Mouse (Mus musculus): ENCODE results near the gene Olfr1233.

The Olfr1233 gene

DNA sequence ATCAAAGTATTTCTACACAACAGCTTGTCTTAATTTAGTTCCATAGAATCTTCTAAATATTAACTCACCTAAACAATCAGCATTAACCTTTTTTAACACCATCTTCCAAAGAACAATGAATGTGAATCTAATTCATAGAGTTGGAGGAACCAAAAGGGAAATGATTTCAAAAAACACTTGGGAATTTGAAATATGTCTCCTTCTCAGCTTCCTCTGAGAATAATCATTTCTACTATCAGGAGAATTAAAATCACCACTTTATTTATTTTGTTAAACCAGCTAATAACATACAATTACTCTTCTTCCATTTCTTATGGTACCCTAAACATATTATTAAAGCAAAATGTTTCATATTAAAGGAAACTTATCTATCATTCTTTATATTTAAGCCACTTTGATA lies at the start of gene Olfr1233:
Gene Olfr1233 (minus strand): TSS at position 101 of the 400 bp plus-strand sequence.
- DNase-seq (ENCODE audit: low spot score): no peak

DNA sequence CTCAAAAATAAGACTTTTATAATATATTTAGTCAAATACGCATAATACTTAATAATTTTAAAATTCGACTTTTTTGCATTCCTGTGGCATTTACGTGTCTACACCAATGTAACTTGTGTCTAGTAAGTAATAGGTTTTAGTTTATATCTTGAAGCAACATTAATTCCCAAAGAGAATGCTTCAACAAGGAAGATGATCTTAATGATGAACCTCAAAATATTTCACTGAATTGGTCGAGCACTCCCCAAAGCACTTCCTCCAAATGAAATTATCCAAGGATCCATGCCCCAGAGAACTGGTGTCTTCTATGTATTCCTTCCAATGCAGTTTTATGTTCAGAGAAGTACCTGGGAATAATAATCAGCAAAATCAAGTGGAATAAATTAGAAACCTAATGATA lies 22.6 kb upstream of the Olfr1233 start, which contains the start of gene Olfr1234:
Gene Olfr1234 (minus strand): TSS at position 101 of the 400 bp plus-strand sequence.
- DNase-seq (ENCODE audit: low spot score): no peak

DNA sequence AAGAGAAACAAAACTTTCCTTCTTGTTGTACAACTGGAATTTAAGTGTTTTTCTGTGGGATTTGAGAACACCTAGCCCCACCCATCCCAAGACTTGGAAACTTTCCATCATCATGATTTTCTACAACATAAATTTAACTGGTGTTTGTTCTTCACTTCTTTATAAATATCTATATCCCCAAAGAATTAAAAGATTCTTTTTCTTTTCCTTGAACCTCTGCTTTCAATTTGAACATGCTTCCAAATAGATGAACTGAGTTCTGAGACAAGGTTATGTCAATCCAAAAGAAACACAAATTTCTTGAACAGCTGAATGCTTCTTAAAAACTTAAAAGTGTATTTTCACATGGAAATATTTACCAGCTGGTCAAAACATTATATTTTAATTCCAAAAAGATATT lies 12.6 kb downstream of the Olfr1233 start, which contains the start of gene Olfr1232:
Gene Olfr1232 (minus strand): TSS at position 101 of the 400 bp plus-strand sequence.
- no peak for DNase-seq (ENCODE audit: low spot score)

DNA sequence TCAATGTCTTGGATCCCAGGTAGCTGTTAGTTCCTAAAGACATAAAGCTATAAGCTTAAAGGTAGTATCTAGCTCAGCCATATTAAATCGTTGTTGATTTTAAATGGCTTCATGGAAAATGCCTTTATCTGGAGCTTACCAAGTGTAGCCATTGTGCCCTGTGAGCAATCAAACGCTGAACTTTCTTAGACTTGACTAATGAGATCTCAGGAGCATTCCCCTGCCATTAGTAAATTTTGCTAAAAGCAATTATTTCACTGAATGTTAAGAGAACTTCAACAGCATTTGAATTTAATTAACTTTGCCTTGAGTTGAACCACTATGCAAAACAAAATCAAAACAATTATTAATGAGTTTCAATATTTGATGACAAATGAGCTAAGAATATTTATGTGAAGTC lies 35.2 kb downstream of the Olfr1233 start, which contains the start of gene Olfr1231:
Gene Olfr1231 (minus strand): TSS at position 101 of the 400 bp plus-strand sequence.
- no peak for DNase-seq (ENCODE audit: low spot score)

DNA sequence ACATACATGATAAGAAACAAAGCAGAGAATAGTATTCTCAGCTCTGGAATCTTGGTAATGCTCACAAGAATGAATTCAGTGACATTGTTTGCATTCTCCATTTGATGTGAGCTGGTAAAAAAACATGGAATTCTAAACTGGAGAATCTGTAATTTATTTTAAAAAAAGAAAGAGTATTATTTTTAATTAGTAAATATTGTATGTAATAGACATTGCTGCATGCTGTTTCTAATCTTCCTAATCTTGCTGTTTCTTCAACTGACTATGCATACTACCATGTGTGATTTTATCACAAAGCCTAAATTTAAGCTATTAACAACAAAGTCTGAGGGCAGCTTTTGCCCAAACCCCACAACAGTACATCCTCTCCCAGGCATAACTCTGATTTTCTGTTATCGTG lies 45.0 kb downstream of the Olfr1233 start, which contains the start of gene Olfr1230:
Gene Olfr1230 (minus strand): TSS at position 101 of the 400 bp plus-strand sequence.
- DNase-seq (ENCODE audit: low spot score): no peak

DNA sequence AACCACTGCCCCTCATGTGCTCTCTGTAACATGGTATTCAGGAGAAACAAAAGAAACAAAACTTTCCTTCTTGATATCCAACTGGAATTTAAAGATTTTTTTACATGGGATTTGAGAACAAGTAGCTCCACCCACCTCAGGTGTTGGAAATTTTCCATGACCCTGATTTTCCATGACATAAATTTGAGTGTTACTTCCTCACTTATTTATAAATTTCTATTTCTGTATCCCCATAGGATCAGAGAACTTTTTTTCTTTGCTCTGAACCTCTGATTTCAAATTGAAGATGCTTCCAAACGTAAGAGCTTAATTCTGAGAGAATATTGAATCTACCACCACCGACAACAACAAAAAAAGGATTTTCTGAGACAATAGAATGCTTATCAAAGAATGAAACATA lies 54.3 kb downstream of the Olfr1233 start, which contains the start of gene Olfr1229:
Gene Olfr1229 (minus strand): TSS at position 101 of the 400 bp plus-strand sequence.
- DNase-seq (ENCODE audit: low spot score): no peak
